Mouse (Mus musculus): ENCODE measurements around the gene Nrp2.

Gene Nrp2

DNA sequence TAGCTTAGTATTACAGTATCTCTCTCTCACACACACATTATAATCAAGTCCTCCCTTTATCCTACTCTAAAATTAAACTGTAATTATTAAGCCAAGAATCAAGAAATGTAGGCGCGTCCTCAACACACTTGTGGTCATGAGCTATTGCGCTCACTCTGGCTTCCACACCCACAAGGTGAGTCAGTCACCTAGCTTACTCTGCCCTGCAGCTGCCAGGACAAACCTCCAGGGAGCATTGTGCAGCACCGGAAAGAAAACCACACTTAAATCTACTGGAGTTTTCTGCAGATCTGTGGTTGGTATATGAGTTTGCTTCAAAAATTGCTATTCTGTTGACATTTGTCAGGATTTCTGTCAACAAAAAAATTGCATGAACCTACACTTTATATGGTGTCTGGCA lies 140.1 kb downstream of the Nrp2 start:
- DNase-seq (ENCODE audit: low read depth in 1 of 2, low spot score in 2 of 2) = no peak

- DNase-seq (ENCODE audit: low read depth in 1 of 2, low spot score in 2 of 2) = no peak
Observed at GRCm38 (mm10) chr1:62850990-62851940, 148.2 kb downstream of the Nrp2 start.

DNA sequence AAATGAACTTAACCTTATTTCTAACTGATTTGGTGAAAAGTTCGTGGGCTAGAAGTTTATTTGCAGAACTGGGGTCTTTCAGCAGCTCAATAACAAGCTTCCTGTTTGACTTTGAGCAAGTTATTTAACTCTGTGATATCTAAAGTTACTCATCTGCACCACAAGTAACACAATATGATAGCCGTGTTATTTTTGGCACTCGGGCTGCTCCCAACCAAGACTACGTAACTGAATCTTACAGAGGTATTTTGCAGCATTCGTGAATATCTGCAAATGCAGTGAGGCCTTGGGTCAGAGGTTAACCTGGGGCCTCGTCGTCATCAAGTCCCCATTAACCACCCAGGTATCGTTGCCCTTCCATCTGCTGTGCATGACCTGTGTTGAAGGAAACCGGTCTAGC lies 150.3 kb downstream of the Nrp2 start:
- DNase-seq (ENCODE audit: low read depth in 1 of 2, low spot score in 2 of 2) = no peak

DNA sequence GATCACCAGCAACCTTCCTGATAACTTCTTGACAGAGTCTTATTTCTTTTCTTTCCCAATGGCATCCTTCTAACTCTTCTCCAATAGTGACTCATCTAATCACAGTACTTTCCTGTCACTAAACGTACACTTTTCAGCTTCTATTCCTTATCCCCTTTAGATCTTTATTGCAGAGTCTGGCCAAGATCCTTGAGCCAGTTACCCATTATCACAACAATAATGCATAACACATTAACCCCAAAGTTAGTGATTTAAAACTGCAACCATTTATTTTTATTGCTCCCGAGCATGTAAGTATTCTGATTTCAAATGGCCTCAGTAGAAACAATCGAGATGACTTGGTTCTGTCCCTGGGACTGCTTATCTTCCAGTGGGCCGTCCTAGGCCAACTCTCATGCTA lies 150.9 kb downstream of the Nrp2 start:
- DNase-seq (ENCODE audit: low read depth in 1 of 2, low spot score in 2 of 2) = no peak

DNA sequence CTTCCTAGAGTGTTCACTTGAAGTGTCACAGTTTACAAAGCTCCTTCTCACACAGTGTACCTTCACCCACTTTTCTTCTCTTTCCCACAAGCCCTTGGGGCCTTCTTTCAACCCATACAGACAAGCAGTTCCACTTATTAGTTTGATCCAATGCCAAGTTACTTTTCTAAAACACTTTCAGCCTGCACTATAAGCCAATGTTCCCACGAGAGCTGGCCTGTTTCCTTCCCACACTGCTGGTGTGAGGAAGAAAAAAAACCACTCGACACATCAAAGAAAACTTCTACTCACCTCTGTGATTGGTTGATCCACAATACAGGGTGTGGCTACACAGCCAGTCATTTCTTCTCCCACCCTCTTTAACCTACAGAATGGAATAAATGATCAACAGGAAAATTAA lies 156.0 kb downstream of the Nrp2 start:
- no peak for DNase-seq (ENCODE audit: low read depth in 1 of 2, low spot score in 2 of 2)

DNA sequence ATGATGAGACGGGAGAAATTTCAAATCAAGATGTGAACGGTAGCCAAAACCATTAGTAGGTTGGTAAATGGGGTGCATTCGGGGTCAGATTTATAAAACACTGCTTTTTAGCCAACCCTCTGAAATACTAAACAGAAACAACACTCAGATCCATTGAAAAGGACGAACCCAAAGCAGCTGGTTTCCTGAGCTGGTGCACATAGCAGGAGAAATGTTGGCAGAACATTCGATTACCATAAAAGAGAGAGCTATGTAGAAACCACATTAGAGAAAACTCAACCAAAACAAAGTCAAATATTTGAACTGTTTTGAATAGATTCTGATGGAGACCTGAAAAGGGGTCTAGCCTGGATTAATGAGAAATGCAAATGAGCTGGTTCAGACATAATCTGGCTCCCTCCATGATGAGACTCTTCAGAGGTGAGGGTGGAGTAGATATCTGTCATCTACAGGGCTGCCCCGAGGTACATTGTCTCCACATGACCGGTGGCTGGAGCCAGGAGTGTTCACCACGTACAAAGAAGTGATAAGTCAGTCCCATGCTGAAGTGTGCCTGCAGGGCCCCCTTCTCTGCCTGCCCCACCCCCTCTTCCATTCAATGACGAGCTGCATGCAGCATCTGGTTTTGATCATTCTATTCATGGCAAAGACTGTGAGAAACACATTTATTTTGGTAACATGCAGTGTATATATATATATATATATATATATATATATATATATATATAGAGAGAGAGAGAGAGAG lies 156.6 kb downstream of the Nrp2 start:
- DNase-seq (ENCODE audit: low read depth in 1 of 2, low spot score in 2 of 2) = no peak

- no peak for DNase-seq (ENCODE audit: low read depth in 1 of 2, low spot score in 2 of 2)
Observed at GRCm38 (mm10) chr1:62860327-62860726, 157.2 kb downstream of the Nrp2 start.

- DNase-seq (ENCODE audit: low read depth in 1 of 2, low spot score in 2 of 2) = no peak
Observed at GRCm38 (mm10) chr1:62860788-62861187, 157.7 kb downstream of the Nrp2 start.

Measured in monocyte, adult 2 months (primary cell).